Mouse (Mus musculus): ENCODE data around the gene Fam174a.

Gene Fam174a

DNA sequence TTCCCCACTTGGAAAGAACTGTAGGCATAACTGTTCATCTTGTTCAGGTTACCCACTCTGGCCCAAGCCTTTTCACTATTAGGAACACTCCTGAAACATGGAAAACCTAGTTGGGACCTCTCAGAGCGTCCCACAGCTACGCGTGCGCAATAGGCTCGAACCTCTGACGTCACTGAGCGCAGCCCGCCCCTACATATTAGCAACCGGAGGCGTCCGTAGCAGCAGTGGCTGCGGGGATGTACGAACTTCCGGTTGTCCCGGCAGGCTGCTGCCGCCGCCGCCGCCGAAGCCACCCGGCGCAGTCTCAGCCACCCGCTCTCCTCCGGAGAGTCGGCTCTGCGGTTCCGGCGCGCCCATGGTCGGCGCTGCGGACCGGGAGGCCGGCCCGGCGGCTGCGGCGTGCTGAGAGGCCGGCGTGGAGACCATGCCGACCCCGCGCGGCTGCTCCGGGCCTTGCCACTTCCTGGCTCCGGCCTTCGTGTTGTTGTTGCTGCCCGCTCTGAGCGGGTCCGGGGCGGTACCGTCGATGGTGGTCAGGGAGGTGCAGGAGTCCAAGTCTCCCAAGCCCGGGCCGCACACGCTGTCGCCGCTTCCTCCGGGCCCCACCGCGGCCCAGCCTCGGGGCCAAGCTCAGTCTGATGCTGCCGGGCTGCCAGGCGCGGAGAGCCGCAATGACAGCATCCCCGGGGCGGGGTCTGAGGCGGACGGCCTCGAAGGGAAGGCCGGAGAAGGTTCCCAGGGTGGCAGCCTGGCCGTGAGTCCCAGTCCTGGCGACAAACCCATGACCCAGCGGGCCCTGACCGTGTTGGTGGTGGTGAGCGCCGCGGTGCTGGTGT lies at the start of gene Fam174a:
Gene Fam174a, plus strand, starts transcription at position 231 of the 836 bp plus-strand sequence.
- peak; percentile 67 to 86 for DNase-seq (ENCODE audit: low read depth in 1 of 2, low spot score in 2 of 2)

- no peak for DNase-seq (ENCODE audit: low read depth in 1 of 2, low spot score in 2 of 2)
These were observed 49.6 kb upstream of the Fam174a start for GRCm38 (mm10) chr1:95263843-95264242.

GRCm38 (mm10) chr1:95267950-95268724 lies 45.3 kb upstream of the Fam174a start:
- DNase-seq (ENCODE audit: low read depth in 1 of 2, low spot score in 2 of 2): no peak

GRCm38 (mm10) chr1:95273321-95273720 lies 40.1 kb upstream of the Fam174a start:
- no peak for DNase-seq (ENCODE audit: low read depth in 1 of 2, low spot score in 2 of 2)

GRCm38 (mm10) chr1:95308324-95308723 lies 5.1 kb upstream of the Fam174a start:
- DNase-seq (ENCODE audit: low read depth in 1 of 2, low spot score in 2 of 2): no peak

DNA sequence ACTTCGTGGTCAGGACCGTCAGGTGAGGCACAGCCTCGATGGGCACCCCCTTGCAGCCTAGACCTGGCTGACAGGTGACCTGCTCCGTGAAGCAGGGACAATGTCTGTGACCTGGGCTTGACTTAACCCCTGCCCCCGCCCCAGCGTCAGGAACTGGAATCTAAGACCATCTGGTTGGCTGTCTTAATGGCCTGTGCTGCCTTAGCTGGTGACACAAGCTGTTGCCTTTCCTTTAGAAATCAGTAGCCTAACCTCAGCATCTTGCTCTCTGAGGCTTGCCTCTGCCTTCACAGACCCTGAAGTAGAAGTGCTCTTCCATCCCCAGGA lies 769 bp downstream of the Fam174a start:
- no peak for DNase-seq (ENCODE audit: low read depth in 1 of 2, low spot score in 2 of 2)

DNA sequence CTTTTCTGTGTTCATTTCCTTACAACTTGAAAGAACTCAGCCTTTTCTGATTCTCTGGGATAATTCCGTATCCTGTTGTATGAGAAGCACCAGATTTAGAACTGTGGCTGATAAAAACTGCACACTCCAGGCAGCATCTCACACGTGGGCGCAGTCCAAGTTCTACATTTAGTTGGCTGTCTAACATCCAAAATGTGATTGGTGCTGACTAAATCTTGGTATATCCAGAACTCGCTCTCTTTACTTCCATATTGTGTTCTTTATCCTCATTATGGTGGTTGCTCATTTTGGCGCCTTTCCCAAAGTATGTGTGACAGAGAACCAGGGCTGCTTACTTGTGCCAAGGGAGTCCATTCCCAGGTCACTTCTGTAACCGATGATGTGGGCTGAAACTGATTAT lies 2.6 kb downstream of the Fam174a start:
- DNase-seq (ENCODE audit: low read depth in 1 of 2, low spot score in 2 of 2): no peak

DNA sequence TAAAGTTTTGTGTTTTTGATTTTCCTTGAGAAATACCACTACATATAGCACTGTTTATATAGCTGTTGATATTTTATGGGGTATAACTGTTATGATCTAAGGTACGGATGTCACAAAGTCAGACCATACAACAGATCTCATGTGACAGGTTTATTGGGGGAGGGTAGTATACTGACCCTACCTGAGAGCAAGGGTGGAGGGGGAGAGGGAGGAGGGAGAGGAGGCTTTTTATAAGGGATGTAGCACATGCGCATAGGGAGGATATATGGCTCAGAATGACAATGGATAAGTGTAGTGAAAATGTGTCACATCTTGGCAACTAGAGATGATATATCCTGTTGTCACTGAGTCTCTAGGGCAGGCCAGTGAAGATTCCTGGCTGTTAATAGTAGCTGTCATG lies 8.8 kb downstream of the Fam174a start:
- no peak for DNase-seq (ENCODE audit: low read depth in 1 of 2, low spot score in 2 of 2)

DNA sequence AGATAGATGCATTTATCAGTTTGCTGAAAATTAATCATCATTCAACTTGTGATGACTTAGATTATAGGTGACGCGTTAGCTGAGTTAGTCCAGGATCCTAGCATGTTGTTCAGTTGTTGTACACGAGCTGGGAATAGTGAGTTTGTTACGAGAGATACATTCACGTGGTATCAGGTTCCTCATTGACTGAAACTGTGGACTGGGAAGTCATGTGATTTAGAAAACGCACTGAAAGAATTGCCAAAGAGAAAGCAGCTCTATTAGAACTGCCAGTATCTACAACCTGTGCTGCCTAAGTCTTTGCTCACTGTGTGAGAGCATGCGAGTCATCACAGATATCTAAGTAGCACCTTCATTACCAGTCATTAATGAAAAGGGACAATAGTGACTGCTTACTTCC lies 9.6 kb downstream of the Fam174a start:
- DNase-seq (ENCODE audit: low read depth in 1 of 2, low spot score in 2 of 2): no peak

DNA sequence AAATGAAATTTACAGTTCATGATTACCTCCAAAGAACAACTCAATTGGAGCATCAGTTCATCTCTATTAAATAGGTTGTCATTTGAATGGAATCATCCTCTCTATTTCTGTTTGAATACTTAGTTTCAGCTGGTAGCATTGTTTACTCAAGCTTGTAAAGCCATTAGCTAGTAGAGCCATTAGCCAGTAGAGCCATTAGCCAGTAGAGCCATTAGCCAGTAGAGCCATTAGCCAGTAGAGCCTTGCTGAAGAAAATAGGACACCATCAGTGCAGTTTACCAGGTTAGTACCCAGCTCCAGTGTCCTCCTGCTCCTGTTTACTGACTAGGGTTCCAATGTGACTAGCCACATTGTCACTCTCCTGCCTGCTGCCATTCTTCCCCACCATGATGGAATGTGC lies 13.4 kb downstream of the Fam174a start:
- no peak for DNase-seq (ENCODE audit: low read depth in 1 of 2, low spot score in 2 of 2)

DNA sequence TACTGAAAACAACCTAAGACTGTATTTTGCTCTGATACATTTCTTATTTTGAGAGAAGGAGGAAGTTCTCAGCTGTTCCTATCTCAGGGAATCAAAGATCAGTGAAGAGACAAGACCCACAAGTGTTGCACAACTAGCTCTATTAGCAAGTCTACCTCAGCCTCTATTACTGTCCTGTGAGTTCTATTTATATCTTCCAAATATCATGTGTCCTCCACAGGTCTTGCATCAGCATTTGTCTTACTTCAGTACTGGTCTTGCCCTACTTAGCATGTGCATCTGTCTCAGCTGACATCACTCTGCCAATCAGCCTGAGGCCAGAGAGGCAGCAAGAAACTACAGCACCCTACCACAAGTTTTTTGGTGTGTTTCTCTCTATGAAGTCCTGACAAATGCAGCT lies 26.2 kb downstream of the Fam174a start:
- DNase-seq (ENCODE audit: low read depth in 1 of 2, low spot score in 2 of 2): no peak

DNA sequence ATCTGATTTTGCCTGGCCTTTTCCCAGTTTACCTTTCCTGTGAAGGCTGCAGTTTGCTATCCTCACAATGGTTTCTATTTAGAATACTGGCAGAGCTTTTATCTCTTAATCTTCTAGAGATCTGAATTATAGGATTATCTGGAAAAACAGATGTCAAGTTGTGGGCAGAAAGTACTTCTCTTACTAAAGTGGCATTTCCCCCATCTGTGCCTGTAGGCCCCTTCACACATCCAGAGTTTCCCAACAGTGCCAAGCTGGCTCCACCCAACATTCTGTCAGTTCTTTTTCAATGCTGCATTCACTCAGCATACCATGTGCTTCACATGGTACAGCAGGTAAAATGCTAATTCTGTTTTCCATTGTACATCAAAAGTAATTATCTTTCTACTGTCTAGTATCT lies 28.8 kb downstream of the Fam174a start:
- no peak for DNase-seq (ENCODE audit: low read depth in 1 of 2, low spot score in 2 of 2)

DNA sequence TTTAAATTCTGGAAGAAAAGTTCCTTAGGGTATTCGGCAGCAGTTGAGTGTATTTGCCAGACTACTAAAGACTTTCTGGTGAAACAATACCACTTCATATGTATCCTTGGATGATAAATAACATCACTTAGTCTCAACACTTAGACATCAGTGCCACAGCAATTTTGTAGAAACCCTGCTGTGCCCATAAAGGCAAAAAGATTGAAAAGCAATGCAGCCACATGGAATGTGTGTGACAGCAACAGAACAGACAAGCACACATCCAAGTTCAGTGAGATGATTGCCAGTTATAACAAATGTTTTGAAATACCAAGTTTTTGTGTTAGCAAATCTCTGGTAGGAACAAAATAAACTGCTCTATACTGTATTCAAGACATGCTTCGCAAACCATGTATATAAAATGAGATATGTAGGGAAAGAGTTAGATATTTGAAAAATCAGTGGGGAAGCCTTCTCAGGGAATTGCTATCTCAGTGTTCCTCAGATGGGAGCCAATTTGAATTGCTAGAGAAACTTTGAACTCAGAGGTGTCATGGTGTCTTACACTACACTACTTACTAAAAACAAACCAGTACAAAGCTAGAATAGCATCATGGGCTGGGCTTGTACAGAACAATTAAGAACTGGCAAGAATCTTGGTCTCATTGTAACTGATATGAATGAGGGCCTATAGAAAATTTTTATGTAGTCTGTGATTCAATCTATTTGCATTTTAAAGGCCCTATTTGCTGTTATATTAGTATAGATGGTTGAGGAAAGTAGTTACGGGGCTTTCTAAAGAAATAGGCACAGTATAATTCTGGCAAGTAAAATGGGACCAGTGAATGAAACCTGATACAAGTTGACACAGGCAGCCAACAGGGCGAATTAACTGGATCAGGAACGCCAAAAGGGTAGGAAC lies 30.4 kb downstream of the Fam174a start:
- DNase-seq (ENCODE audit: low read depth in 1 of 2, low spot score in 2 of 2): no peak

DNA sequence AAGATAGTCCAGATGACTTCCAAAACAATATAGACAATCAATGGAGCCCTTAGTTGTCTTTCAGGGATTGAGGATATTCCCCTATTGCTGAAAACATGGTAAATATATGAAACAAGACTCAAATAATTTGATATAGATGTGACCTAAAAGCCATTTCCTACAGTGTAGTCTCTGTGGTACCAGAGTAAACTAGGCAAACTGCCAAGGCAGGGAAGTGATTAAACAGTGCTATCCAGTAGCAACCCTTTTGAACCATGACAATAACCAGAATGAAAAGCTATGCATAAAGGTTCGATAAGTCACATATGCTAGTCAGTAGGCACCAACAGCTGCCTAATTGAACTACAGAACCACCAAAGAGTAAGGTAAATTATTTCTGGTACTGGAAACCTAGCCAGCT lies 40.7 kb downstream of the Fam174a start:
- DNase-seq (ENCODE audit: low read depth in 1 of 2, low spot score in 2 of 2): no peak

DNA sequence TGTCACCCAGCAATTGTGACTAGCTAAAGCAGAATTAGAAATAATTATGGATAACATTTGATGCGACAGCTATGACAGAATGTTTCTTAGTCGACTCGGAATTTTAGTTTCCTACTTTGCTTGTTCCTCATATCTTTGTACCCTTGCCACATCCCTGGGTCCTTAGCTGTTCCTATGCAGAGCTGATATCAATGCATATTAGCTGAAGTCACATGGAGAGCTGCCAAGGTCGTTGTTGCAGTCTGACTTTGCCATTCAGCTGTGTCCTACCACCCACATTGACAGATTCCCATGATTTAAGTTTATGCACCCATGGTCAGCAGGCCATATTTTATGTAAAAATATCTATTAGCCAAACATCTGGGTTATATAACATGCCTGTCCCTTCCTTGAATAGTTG lies 43.5 kb downstream of the Fam174a start:
- DNase-seq (ENCODE audit: low read depth in 1 of 2, low spot score in 2 of 2): no peak

GRCm38 (mm10) chr1:95363692-95364091 lies 50.3 kb downstream of the Fam174a start:
- DNase-seq (ENCODE audit: low read depth in 1 of 2, low spot score in 2 of 2): no peak

DNA sequence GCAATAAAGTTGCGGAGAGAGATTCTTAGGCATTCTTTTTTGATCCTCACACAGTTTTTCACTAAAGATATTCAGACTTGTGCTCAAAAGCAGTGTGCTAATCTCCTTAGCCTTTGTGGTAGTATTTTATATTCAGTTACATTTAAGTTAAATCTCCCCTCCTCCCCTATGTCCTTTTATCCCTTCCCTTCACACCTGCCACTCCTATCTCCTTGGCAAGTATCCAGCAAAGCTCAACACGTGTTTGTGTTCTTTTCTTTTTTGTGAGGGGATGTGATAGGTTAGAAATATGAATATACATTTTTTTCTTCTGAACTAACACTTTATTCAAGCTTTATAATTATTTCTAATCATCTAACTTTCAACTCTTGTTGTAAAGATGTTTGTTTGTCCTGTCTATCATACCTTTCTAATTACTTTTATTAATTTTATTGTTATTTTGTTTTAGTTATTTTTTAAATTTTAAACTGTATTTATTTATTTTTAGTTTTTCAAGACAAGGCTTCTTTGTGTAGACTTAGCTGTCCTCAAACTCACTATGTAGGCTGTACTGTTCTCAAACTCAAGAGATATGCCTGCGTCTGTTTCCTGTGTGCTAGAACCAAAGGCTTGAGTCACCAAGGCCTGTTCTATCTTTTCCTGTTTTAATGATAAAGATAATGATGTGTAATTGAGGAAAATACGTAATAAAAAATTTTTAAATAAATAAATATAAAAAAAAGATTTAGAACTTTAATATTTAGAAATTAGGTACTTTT lies 53.4 kb downstream of the Fam174a start:
- no peak for DNase-seq (ENCODE audit: low read depth in 1 of 2, low spot score in 2 of 2)

- DNase-seq (ENCODE audit: low read depth in 1 of 2, low spot score in 2 of 2): no peak
These were observed 54.3 kb downstream of the Fam174a start for GRCm38 (mm10) chr1:95367748-95368147.

DNA sequence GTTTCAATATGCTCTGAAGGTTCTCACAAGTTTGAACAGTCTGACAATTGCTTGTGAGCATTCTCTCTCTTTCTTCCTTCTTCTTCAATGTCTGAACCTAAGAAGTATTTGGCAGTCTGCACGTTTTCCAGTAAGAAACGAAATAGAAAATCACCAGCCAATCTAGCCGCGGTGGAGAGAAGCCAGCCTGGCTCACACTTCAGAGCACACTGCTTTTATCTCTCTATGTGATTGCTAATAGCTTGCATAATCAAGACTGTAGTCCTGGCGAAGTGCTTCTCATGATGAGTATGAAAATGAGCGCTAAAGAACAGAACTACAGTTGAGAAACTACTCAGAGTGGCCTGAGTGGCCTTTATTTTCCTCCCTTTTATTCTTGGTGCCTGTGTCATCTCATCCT lies 62.0 kb downstream of the Fam174a start:
- DNase-seq (ENCODE audit: low read depth in 1 of 2, low spot score in 2 of 2): no peak

GRCm38 (mm10) chr1:95381028-95381427 lies 67.6 kb downstream of the Fam174a start:
- no peak for DNase-seq (ENCODE audit: low read depth in 1 of 2, low spot score in 2 of 2)
